Mouse (Mus musculus) spleen, adult 2 months (tissue): ENCODE data around the gene Prkar2a. TPM values are rescaled to one million over a fixed set of nuclear protein-coding genes. Genes with fewer than 3 reads are reported as not detected.
A peak's percentile ranks its signal among the peaks of the same experiment; 100 is the strongest.

Source experiments
- DNase-seq, 2 experiments: peaks; one replicate each; pipeline versions ENCODE4 v3.0.0 to v3.0.0-alpha.2; 2012 to 2021; ENCODE audit warnings: low spot score in 2 of 2, low read depth in 1 of 2
- H3K27ac ChIP-seq: fragments of 200-500 bp; 2 replicates; pipeline ENCODE4 v1.5.1; 2012; ENCODE audit warnings: low read length, inconsistent platforms; ENCODE audit not compliant: insufficient read depth
- H3K27me3 ChIP-seq: fragments of 200-500 bp; 2 replicates; pipeline ENCODE4 v1.6.1; 2012; ENCODE audit warnings: mild to moderate bottlenecking, moderate library complexity, low read length, inconsistent platforms; ENCODE audit not compliant: control insufficient read depth, insufficient read depth
- H3K36me3 ChIP-seq: fragments of 200-500 bp; 2 replicates; pipeline ENCODE4 v1.6.1; 2012; ENCODE audit warnings: mild to moderate bottlenecking, low read length, inconsistent platforms; ENCODE audit not compliant: control insufficient read depth, insufficient read depth
- H3K4me1 ChIP-seq: fragments of 200-500 bp; 2 replicates; pipeline ENCODE4 v1.6.1; 2011; ENCODE audit warnings: inconsistent platforms; ENCODE audit not compliant: control insufficient read depth, insufficient read depth, insufficient read length
- H3K4me3 ChIP-seq: fragments of 200-500 bp; 2 replicates; pipeline ENCODE4 v1.5.1; 2011; ENCODE audit warnings: mild to moderate bottlenecking, inconsistent platforms; ENCODE audit not compliant: insufficient read depth, insufficient read length; ENCODE audit errors: extremely low read depth
- CTCF ChIP-seq: fragments of 200-500 bp; IDR thresholded peaks from 2 replicates; pipeline ENCODE4 v1.5.1; 2011; ENCODE audit warnings: mild to moderate bottlenecking, inconsistent platforms; ENCODE audit not compliant: insufficient read depth, insufficient read length, insufficient replicate concordance; ENCODE audit errors: extremely low read depth
- POLR2A ChIP-seq: fragments of 200-500 bp; IDR thresholded peaks from 2 replicates; pipeline ENCODE4 v1.6.1; 2011; ENCODE audit warnings: low read depth, low read length, inconsistent platforms
- WGBS: fragments of 180-500 bp; shearing (Covaris S2); methylation state at CpG from one replicate; pipeline ENCODE4 v1.1.7; 2018; 5-methylcytosine and 5-hydroxymethylcytosine counted together
- polyA plus RNA-seq: library from polyadenylated mRNA; depleted of rRNA; stranded (reverse); fragments of >200 nt; gene quantifications from 2 replicates; pipeline ENCODE4 v1.2.3, GENCODE M21; 2012

Prkar2a gene
- polyA plus RNA-seq, 1 experiment, result 3.9 TPM

DNA sequence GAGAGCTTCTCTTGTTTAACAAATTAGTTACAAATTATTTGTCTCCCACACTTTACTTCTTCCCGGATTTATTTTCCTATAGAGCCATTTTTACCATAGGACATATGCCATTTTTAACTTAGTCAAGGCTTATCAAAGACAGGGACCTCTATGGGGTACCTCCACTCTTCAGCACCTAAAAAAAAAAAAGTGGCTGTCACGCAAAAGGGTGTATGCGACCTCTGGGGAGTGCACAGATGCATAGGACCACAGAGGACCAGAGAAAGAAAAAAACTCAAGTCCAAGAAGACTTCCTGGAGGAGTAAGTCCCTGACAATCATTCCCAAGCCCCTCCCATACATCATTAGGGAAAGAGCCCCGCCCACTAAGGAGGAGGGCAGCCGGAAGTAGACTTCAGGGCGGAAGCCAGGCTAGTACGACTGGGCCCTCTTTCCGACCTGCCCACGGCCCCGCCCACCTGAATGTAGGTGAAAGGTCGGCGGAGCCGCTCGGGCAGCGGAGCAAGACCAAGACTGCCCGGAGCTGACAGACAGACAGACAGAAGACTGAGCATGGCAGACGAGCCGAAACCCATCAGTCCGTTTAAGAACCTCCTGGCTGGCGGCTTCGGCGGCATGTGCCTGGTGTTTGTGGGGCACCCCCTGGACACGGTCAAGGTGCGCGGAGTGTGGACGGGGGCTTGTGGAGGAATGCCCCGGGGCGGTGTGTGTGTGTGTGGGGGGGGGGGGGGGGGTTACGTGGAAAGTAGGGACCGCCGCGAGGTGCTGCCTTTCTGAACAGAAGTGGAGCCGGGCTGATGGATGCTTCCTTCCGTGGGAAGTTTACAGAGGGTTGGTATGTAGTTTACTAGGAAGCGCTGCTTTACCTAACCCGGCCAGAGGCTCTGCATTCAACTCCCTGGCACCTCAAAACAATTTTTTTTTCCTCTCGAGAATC is 27.2 kb upstream of the Prkar2a start, which contains the start of gene Slc25a20:
Slc25a20 (plus strand) TSS at position 412 of the 936 bp plus-strand sequence.
- Histone ChIP-seq H3K4me1 (peaks cover 3% of the 10 kb centered on the region; the same call in 1 of the 2 replicates), H3K36me3 (no peaks in the 10 kb centered on the region), H3K27ac (peak within 1 kb of the TSS; percentile 39; the same call in 1 of the 2 replicates), H3K27me3 (no peaks in the 10 kb centered on the region), H3K4me3 (peak within 1 kb of the TSS; percentile 78)
- TF ChIP-seq POLR2A (no peak), CTCF (no peak)
- WGBS, result 2% methylated on average over 31 of the region's 37 CpGs
- DNase-seq, result peak; percentile 60 to 84

DNA sequence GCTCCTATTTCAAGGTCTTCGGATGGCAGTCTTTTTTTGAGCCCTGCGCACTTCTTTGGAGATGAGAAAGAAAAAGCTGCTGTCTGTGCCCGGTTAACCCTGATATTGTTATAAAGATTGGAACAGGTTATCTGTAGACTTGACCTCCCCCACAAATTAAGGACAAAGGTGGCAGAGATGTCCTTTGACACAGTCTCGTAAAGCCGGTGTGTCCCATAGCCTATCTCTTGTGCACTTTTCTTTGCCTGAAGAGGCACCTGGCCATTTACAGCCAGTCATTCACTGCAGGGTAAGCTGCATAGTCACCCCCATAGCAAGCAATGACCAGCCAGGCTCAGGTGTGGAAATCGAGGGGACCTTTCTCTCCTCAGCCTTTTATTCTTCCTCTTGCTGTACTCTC is 26.5 kb upstream of the Prkar2a start:
- 37% methylated on average over 6 of the region's 6 CpGs for WGBS
- H3K27ac ChIP-seq, result no peak overlapping the region
- no peak for TF ChIP-seq CTCF
- TF ChIP-seq POLR2A, result no peak

DNA sequence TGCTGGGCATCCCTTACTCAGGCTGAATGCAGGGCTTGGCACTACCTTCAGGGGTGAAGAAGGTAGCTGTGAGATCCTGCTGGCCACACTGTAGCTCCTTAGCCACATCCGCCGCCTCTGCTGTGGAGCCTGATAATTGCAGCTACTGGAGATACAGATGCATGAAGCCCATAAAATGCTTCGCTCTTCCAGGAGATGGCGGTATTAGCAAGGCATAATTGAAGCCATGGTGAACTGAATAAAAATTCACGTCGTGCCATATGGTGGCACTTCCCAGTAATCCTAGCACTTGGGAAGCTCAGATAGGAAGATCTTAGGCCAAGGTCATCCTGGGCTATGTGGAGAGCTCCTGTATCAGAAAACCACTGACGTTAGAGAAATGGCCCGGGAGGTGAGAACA is 19.2 kb upstream of the Prkar2a start:
- no peaks in the 10 kb centered on the region for H3K27me3 ChIP-seq
- H3K36me3 ChIP-seq, result peaks cover 2% of the 10 kb centered on the region; the same call in 1 of the 2 replicates
- no peaks in the 10 kb centered on the region for H3K4me1 ChIP-seq
- no peak overlapping the region for H3K4me3 ChIP-seq
- no peak overlapping the region for H3K27ac ChIP-seq
- TF ChIP-seq CTCF, result no peak
- TF ChIP-seq POLR2A, result no peak
- 86% methylated on average over 8 of the region's 8 CpGs for WGBS
- no peak for DNase-seq

More for the DNA sequence above, 26.5 kb upstream of the Prkar2a start:
- peak overlapping the region; percentile 78; the same call in 1 of the 2 replicates for H3K4me3 ChIP-seq
- no peaks in the 10 kb centered on the region for H3K27me3 ChIP-seq
- no peaks in the 10 kb centered on the region for H3K36me3 ChIP-seq
- DNase-seq, result no peak
- H3K4me1 ChIP-seq, result peaks cover 3% of the 10 kb centered on the region; the same call in 1 of the 2 replicates

DNA sequence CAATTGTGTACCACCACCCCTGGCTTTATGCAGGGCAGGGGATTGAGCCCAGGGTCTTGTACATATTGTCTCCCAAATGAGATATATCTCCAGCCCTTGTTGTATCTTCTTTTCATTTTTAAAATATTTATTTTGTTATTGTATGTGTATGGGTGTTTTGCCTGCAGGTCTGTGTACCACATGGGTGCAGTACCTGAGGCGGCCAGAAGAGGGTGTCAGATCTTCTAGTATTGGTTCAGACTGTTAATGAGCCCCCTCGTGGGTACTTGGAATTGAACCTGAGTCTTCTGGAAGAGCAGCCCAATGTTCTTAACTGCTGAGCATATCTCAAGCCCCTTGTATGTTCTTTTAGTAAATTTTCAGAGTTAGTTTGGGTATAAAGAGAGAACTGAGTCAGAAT is 16.0 kb upstream of the Prkar2a start:
- TF ChIP-seq POLR2A (no peak), CTCF (no peak)

DNA sequence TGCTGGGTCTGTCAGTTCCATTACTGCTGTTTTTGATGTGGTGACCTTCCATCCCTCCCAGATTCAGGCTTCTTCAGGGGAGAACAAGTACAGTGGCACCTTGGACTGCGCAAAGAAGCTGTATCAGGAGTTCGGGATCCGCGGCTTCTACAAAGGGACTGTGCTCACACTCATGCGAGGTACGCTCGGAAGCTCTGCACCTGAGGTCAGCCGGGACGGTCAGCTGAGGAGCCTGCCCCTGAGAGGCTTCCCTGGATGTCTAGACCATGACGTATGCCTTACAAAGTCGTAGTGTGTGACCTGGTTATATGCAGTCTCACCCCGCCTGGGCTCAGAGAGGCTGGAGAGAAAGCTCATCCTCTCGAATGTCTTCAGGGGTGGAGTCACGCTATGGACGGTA is 9.1 kb upstream of the Prkar2a start:
- no peak overlapping the region for H3K4me3 ChIP-seq
- no peaks in the 10 kb centered on the region for H3K4me1 ChIP-seq
- TF ChIP-seq CTCF (no peak), POLR2A (no peak)
- H3K27me3 ChIP-seq, result no peaks in the 10 kb centered on the region
- no peak for DNase-seq
- no peak overlapping the region for H3K27ac ChIP-seq
- 97% methylated on average over 15 of the region's 15 CpGs for WGBS
- H3K36me3 ChIP-seq, result peaks cover 20% of the 10 kb centered on the region

More for the DNA sequence above, 16.0 kb upstream of the Prkar2a start:
- peaks cover 8% of the 10 kb centered on the region for H3K36me3 ChIP-seq
- DNase-seq, result no peak
- H3K27ac ChIP-seq, result no peak overlapping the region
- H3K27me3 ChIP-seq, result no peaks in the 10 kb centered on the region
- H3K4me1 ChIP-seq, result no peaks in the 10 kb centered on the region
- H3K4me3 ChIP-seq, result no peak overlapping the region
- WGBS, result 74% methylated on average over 2 of the region's 2 CpGs

DNA sequence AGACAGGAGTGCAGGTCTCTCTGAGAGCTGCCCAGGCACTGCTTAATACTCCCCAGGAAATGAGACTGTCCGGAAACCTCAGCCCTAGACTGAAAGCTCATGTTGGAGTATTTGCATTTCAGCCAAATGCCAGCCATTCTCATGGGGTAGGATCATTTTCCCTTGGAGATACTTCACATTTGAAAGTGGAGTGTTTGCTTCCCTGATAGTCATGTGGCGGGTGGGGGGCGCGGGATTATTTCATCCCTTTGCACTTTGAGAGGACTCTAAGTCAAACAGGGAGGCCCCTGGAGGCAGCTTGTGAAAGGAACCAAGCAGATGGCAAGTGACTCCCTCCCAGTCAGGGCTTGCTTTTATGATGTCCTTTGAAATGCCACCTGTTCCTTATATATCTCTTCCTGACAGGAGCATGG is 2.6 kb upstream of the Prkar2a start:
- no peaks in the 10 kb centered on the region for H3K4me1 ChIP-seq
- TF ChIP-seq POLR2A (no peak), CTCF (no peak)
- no peaks in the 10 kb centered on the region for H3K27me3 ChIP-seq
- 74% methylated on average over 4 of the region's 4 CpGs for WGBS
- peaks cover 7% of the 10 kb centered on the region; the same call in 1 of the 2 replicates for H3K36me3 ChIP-seq
- no peak for DNase-seq
- no peak overlapping the region for H3K4me3 ChIP-seq
- H3K27ac ChIP-seq, result no peak overlapping the region
